Mouse (Mus musculus) spleen, adult 12 weeks (tissue): ENCODE measurements around the gene Fam57b.
A peak's percentile ranks its signal among the peaks of the same experiment; 100 is the strongest.
"Not testable (repeated sequence)": the region's sequence is repeated elsewhere in the genome, so short reads cannot be mapped to it uniquely, and the experiment has no call there.

ENCODE experiments used
- DNase-seq: peaks from one replicate; pipeline ENCODE4 v3.0.0; 2022; ENCODE audit warnings: low spot score

Gene Fam57b

DNA sequence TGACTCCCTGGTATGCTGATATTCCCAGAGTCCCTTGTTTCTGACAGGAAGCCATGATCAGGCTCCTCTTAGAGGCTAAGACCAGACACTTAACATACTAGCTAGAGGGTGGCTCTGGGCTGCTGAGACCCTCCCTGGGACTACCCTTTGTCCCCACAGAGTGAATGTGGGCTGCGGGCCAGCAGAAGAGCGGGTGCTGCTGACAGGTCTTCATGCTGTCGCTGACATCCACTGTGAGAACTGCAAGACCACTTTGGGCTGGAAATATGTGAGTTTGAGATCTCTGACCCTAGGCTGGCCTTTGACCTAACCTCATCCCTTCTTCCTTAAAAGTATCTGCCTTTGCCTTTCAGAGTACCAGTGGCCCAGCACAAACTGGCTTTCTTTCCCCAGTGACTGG, 19.3 kb upstream of the Fam57b start:
- DNase-seq, result no peak

DNA sequence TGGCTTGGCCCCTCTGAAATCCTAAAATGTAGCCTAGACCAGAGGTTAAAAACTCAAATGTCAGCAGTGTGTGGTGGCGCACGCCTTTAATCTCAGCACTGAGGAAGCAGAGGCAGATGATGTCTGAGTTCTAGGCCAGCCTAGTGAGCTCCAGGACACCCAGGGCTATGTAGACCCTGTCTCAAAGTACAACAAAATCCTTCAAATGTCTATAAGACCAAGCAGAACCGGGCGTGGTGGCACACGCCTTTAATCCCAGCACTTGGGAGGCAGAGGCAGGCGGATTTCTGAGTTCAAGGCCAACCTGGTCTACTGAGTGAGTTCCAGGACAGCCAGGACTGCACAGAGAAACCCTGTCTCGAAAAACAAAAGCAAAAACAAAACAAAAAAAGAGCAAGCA, 18.4 kb upstream of the Fam57b start:
- DNase-seq, result not testable (repeated sequence)

DNA sequence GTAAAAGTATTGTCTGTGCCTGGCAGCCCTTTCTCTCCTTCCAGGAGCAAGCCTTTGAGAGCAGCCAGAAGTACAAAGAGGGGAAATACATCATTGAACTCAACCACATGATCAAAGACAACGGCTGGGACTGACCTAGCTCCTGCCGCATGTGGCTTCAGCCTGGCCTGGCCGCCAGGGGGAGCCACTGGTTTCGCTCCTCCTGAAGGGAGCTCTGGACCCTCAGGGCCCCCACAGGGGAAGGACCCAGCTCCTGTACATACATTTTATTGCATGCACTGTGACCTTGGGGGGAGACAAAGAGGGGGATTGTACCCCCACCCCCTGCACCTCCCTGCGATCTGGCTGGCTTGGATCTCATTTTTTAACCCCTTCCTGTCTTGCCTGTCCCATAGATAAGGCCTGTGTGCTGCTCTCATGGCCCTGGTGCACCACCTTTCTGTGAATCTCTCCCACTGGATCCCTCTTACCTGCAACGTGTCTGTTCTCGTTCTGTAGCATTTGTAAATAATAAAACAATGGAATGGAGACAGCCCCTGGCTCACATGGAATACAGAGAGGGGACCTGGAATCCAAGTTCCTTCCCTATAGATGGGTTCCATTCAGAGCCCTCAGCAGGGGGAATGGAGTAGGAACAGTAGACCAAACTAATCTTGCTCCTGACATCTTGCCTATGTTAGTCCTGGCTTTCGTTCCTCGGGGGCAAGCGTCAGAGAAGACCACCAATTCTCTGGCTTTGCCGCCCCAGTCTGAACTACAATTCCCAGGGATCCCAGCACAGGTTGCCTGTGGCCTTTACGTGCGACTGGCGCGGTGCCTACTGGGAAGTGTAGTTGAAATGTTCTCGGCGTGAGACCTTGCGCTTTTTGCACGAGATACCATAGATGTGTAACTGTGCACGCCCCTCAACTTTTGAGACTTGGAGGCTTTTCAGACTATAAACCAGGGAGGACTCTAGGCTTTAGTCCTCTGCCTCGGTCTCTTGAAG, 17.2 kb upstream of the Fam57b start:
- peak; percentile 79 for DNase-seq

DNA sequence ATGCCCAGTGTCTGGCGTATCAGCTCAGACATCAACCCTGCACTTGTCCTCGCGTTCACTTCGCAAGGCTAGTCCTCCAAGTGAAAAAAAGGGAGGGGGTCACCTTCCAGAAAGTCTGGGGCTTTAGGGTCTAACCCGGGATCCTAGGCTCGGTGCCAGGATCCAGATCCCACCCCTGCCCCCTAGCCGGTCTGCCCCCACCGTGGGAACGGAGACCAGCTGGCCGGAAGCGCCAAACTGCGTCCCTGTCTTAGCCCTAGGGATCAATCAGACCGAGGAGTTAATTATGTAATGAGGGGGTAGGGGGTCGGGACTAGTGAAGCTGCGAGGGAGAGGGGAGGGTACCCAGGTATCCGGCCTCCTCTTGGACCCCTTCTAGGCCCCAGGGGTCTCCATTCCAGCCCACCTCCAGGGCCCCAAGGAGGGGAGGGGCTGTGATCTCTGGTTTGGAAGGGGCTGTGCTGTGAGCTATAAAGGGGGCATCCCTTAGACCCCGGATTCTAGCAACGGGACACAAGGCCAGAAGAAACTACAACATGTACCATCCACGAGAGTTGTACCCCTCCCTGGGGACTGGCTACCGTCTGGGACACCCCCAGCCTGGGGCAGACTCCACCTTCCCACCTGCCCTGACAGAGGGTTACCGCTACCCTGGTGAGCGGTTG, 16.4 kb upstream of the Fam57b start, which contains the start of gene Tbx6:
Gene Tbx6 (plus strand): TSS at position 513 of the 665 bp plus-strand sequence.
- DNase-seq, result no peak

DNA sequence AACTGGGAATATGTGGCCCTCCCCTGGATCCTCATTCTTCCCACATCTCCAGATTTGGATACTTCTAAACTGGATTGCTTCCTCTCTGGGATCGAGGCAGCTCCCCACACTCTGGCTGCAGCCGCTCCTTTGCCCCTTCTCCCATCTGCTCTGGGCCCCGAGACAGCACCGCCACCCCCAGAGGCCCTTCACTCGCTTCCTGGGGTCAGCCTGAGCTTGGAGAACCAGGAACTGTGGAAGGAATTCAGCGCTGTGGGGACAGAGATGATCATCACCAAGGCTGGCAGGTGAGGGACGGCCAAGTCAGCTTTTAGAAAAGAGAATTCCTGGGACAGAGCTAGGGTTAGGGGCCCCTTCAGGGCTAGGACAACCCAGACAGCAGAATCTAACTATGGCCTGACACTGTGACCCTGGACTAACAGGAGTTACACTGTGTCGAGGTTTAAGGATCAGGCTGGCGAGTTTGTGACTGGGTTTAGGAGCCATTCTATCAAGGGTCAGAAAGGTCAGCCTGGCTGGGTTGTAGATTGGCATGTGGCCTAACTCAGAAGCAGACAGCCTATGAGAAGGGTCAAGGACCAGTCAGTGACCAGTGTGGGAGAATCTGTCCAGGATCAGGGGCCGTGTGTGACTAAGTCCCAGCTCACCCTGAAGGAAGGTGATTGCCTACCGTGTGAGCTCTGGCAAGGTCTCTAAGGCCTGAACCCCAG, 15.7 kb upstream of the Fam57b start:
- DNase-seq, result no peak

DNA sequence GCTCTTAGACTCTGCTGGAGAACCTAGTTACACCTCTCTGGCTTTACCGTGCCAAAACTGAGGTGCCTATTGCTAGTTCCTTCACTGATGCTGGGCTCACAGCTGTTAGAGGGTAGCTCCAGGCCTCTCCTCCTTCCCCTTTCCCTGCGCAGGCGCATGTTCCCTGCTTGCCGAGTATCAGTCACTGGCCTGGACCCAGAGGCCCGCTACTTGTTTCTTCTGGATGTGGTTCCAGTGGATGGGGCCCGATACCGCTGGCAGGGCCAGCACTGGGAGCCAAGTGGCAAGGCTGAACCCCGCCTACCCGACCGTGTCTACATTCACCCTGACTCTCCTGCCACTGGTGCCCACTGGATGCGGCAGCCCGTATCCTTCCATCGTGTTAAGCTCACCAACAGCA, 14.8 kb upstream of the Fam57b start:
- no peak for DNase-seq

DNA sequence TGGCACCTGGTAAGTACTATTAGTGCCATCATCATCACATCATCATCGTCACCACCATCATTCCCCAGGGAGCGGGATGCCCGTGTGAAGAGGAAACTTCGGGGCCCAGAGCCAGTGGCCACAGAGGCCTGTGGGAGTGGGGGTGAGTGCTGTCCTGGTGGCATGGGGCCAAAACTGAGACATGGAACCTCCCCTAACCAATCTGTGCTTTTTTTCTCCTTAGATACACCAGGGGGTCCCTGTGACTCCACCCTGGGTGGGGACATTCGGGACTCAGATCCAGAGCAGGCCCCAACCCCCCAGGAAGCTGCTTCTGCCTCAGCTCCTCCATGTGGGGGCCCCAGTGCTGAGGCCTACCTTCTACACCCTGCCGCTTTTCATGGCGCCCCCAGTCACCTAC, 13.0 kb upstream of the Fam57b start:
- DNase-seq, result no peak

DNA sequence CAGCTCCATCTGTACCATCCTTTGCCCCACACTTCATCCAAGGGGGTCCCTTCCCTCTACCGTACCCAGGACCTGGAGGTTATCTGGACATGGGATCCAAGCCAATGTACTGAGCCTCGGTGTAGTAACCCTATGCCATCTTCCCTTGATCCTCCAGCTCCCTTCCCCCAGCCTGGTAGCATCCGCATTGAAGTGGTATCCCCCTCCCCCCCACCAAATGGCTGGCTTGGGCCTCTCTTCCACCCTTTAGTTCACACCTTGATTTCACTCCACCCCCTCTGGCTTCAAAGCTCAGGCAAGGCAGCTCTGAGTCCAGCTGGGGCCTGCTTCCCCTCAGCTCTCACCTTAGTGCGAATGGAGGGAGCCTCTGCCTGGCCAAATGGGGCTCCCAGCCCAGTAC, 12.4 kb upstream of the Fam57b start:
- DNase-seq, result no peak

DNA sequence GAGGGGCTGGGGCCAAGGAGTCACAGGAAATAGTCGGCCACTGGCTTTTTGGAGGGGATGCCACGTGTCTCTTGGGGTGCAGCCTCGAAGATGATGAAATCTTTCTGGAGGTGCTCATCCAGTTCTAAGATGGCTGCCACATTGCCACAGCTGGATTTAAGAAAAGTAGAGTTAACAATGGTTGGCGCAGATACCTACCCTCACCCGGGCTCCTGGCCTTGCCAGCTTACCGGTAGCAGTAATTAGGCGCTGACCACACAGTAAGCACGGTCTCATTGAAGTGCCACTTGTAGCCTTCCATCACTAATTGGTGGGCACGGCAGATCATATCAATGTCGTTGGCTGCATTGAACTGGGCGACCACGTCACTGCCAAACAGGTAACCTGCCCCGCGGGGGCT, 11.3 kb upstream of the Fam57b start:
- no peak for DNase-seq

DNA sequence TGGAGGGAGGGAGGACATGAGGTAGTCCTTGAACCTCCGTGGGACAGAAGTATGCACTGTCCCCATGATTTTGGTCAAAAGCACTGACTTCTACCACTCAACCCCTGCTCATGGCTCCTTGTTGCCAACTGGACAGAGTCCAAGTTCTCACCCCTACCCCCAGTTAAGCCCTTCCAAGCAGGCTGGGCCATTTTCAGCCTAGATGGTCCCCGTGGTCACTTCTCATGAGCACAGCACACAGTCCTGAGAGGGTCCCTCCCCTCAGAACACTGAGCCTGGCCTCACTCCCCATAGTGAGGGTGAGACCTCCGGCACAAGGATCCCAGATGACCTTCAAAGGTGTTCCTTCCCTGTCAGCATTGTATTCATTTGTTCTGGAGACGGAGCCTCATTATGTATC, 8.3 kb upstream of the Fam57b start:
- DNase-seq, result no peak

DNA sequence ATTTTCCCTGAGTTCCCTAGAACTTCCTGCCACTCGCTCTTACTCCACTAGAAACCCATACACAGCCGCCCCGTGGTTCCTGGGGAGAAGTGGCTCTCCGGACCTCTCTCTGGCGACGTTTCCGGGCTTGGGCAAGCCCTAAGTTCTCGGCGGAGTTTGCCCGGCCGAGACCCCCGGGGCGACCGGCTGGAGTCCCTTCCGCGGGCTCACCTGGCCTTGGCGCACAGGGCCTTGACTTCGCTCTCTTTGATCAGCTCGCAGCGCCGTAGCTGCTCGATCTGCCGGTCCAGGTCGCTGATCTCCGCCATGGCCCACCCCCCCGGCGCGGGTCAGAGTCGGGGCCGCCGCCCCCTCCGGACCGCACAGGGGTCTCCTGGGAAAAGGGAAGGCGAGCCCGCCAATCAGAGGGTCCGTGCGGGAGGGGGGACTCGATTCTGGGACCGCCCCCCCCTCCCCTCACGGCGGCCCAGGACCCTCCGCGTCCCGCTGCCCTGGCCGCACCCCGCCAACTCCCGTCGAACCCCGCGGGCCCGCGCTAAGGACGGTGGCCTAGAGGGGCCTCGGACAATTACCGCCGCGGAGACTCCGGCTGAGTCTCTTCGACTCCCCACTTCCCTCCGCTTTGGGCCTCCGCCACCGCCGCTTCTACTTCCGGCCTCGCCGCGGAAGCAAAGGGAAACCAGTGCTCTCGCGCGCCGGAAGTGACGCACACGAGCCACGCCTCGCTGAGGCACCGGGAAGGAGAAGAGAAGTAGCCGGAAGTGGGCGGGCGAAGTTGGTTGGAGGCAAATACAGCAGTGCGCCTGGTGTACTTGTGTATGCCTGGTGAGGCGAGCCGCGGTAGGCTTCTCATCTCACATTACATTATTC, 5.4 kb upstream of the Fam57b start, which contains the start of gene Ppp4c:
Gene Ppp4c (minus strand): TSS at position 646 of the 870 bp plus-strand sequence.
- DNase-seq, result peak; percentile 92

DNA sequence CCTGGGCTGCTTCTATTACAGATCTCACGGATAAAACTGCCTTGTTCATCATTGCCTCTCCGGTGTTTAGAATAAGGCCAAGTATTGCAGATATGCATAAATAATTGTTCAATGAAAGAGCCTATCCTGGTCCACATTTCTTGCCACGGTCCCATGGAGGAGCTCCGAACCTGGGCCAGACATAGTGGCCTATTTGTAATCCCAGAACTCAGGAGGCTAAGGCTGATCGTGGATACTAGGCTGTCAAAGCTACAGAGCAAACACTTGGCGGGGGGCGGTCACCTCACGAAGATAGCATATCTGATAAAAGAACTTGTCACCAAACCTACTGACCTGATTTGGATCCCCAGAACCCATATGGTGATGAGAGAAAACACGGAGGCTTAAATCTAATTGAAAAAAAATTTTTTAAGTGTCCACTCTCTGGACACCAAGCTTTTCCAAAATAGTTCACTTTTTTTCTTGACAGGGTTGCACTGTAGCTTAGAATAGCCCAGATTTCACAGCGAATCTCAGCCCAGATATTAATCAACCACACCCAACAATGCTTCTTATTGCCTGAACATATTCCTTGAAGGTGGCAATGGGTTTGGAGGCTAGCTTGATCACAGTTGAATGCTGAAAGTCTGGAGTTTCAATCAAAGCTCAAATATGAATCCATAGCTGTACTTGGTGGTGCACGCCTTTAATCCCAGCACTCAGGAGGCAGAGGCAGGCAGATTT, 4.6 kb upstream of the Fam57b start:
- no peak for DNase-seq

DNA sequence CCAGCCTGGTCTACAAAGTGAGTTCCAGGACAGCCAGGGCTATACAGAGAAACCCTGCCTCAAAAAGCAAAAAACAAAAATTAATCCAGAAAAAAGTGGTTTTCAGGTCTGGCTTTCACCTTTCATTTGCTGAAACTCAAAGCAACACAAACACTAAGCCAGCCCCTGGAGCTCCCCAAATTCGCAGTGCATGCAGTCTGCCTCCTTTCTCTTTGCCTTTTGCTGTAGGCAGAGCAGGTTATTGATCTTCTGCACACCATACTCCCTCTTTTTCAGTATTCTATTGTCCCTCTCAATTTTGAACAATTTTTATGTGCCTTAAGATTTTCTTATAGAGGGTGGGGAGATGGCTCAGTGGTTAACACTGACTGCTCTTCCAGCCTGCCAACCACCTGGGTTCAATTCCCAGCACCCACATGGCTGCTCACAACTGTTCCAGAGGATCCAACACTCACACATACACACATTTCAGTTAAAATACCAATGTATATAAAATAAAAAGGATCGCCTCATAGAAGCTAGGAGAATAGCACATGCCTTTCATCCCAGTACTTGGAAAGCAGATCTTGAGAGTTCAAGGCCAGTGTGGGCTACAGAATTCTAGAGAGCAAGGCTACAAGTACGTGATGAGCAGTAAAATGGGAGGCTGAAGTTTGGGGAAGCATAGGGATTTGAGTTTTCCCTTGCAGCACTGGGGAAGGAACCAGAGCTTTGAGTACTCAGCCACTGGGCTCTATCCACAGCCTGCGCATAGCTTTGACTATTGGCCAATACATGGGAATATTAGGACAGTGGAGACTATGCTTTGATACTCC, 3.8 kb upstream of the Fam57b start:
- no peak for DNase-seq

DNA sequence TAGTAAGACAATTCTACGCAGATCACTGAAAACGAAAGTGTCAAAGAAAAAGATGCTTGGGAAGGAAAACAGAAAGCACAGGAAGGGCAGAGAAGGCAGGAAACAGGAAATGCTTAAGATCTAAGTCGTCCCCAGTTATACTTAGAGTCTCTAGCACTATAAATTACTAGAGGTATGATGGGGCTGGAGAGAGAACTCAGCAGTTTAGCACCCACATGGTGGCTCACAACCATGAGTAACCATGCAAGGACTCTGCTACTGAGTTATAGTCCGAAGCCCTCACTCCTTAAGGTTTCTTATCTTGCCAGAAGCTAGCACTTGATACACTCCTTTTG, 3.2 kb upstream of the Fam57b start:
- DNase-seq, result no peak

DNA sequence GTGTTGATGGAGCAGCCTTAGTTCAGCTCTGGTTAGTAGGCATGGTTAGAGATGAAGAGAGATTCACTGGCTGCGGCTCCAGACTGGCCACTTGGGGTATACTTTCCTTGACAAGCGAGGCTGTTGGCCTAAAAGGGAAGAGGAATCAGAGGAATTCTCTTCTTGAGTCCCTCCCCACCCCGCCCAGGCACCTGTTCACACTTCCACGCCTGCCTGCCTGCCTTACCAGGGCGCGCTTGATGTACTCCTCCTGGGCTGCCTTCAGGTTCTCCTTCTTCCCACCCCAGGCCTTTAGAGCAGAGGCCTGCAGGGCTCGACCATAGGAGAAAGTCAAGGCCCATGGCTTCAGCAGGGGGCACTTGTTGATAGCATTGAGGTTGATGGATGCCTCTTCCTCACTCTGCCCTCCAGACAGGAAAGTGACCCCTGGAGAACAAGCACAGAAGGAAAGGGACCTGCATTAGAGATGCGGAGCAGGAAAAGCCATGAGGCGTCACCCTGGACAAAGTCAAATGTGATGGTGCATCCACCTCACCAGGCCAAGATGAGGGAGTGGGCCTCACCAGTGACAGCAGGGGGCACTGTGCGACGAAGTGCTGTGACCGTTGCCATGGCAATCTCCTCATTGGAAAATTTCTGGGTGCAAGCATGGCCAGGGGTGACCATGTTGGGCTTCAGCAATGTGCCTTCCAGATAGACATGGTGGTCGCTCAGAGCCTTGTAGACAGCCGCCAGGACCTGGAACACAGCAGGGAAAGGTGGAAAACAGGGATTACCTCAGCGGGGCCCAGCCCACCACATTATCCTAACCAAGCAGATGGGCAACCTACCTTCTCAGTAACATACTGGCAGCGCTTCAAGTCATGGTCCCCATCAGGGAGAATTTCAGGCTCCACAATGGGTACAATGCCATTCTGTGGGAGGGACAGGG, 1.8 kb upstream of the Fam57b start:
- DNase-seq, result no peak

DNA sequence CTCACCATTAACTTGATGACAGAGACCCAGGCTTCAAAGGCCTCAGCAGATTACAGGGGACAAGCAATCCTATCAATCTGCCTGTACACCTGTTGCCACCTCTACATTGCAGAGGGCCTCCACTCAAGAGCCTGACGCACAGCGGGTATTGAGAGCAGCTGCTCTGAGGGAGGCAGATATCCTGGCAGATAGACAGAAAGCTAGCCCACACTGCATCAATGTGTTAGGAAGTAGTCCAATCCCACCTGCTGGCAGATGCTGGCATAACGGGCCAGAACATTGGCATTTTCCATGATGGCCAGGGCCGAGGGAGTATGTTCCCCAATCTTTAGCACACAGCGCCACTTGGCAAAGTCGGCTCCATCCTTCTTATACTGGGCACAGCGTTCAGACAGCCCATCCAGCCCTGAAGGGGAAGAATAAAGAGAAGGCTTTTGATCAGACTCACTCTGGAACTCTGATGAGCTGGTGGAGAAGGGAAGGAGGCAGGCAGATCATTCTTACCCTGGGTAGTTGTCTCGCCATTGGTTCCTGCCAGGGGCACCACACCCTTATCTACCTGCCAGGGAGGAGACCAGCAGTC, 1.0 kb upstream of the Fam57b start:
- no peak for DNase-seq

DNA sequence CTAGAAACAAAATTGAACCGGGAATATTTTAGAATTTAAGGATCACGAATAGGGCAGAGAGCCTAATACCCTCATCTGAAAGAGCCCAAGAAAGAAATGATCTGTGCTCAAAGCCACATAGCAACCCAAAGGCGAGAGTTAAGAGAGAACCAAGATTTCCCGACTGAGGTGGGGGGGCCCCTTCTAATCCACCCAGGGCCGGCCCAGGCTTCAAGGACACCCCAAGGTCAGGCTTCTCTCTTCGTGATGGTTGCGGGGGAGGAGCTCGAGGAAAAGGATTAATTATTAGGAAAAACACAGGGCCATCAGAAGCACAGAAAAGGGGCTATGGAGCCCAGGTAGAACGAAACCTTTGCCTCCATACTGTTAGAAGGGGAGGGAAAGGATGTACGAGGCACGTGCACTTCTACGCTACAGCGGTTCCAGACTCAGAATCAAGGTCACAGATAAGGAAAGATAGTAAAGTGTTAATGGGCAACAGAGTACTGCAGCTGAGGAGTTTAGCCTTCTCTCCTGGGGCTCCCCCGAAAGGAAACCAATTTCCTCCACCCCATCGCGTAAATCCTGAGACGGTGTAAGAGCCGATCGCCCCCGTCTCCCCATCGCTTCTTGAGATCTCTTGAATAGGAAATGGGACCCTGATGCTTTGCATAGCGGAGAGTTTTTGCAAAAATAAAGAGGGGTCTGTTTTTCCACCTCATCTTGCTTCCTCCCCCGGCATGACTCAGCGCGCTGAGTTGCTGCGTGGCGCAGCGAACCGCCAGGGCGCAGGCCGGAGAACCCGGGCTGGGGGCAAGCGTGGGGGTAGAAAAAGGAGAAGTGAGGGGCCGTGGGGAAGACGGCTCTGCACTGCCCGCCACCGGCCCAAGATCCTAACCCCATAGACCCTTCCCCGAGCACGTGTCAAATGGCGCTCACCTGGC, 920 bp downstream of the Fam57b start:
- DNase-seq, result peak; percentile 53
